Mouse (Mus musculus) adrenal gland, adult 8-10 months (tissue): Measurements from ENCODE around the gene Slco4a1. TPM values are rescaled to one million over a fixed set of nuclear protein-coding genes. Genes with fewer than 3 reads are reported as not detected.

Source experiments
- DNase-seq: peaks from one replicate; pipeline ENCODE4 v3.0.0; 2022
- total RNA-seq, 4 experiments: library from RNA; stranded (reverse); gene quantifications; 2 replicates each; pipeline ENCODE4 v1.2.4; 2022

Slco4a1 gene
- total RNA-seq, 4 experiments from 2014 or later = 0.67 to 0.81 (median 0.73) TPM; not detected in 1

GRCm38 (mm10) chr2:180508455-180509115 lies 52.5 kb downstream of the Slco4a1 start:
- DNase-seq = no peak

DNA sequence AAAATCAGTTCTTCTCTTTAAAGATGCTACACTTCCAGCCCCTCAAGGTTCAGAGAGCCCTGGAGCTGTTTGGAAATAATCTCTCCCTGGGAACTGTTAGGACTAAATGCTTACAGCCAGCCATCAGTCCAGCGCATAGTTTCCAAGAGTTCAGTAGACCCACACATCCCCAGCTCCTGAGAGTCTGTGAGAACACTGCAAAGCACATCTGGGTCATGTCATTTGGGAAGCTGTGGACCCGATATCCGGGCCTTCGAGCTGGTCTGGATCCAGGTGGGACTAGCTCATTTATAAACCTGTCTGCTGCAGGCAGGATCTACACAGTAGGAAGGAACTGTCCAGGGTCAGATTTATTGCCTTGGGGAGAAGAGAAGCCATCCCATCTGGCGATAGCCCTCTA lies 54.8 kb downstream of the Slco4a1 start:
- no peak for DNase-seq

DNA sequence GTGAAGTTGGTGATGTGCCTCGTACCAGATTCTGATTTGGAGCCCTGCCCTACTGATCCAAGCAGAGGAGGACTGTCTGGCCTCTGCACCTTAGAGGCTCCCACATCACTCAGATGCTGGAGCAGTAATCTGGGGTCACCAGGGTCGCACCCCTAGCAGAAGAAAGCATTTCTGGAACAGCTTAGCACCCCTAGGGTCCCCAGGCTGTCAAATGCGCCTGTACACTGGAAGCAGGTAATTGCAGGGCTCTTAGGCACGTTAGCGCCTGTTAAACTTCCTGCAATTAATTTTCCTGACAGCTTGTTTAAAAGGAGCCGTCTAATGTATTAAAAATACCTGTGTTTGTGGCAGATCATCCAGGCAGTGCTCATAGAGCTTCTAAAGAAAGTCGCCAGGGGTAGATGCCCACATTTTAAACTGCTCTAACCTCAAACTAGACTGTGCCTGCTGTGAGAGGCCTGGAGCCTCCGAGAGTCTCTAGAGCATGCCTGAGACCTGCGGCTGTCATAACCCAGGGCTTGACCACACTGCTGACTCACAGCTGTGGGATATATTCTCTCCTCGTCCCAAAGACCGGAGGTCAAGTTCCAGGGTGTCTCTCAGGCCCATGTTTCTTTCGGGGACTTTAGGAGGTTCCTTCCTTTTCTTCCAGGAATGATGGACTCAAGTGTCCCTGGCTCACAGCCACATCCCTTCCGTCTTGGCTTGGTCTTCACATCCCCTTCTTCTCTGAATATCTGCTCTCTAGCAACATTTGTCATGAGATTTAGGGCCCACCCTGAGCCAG lies 56.0 kb downstream of the Slco4a1 start:
- DNase-seq = no peak

GRCm38 (mm10) chr2:180513019-180513418 lies 57.0 kb downstream of the Slco4a1 start:
- no peak for DNase-seq

GRCm38 (mm10) chr2:180513835-180514234 lies 57.8 kb downstream of the Slco4a1 start:
- no peak for DNase-seq

GRCm38 (mm10) chr2:180521437-180522221 lies 65.6 kb downstream of the Slco4a1 start:
- DNase-seq = no peak

- DNase-seq = no peak
These were observed 66.8 kb downstream of the Slco4a1 start for GRCm38 (mm10) chr2:180522825-180523224.

Other genes starting within 250 kb of the Slco4a1 start
- 10 to 100 TPM; 27.7 to 97.1 (median 46.8) TPM for gene Lama5, start 230.4 kb upstream of the Slco4a1 start, total RNA-seq
- 1,000 to 10,000 TPM in 1 of 4 experiments, 100 to 1,000 TPM in 3; 772 to 1,010 (median 917) TPM for gene Rps21, start 198.9 kb upstream of the Slco4a1 start, total RNA-seq
- gene Cables2, start 182.7 kb upstream of the Slco4a1 start, total RNA-seq = 10 to 100 TPM; 13.6 to 17.0 (median 15.1) TPM
- not detected for gene Rbbp8nl, start 166.4 kb upstream of the Slco4a1 start, total RNA-seq
- gene Gata5, start 121.5 kb upstream of the Slco4a1 start, total RNA-seq = under 1 TPM in 2 of 4 experiments, not detected in 2; 0.07 to 0.09 TPM
- not detected for gene Ntsr1, start 43.7 kb downstream of the Slco4a1 start, total RNA-seq
- 10 to 100 TPM; 16.1 to 23.9 (median 20.1) TPM for gene Mrgbp, start 125.1 kb downstream of the Slco4a1 start, total RNA-seq
- gene Ogfr, start 133.0 kb downstream of the Slco4a1 start, total RNA-seq = 10 to 100 TPM; 36.1 to 41.6 (median 40.6) TPM
- under 1 TPM in 3 of 4 experiments, not detected in 1; 0.22 to 0.40 (median 0.35) TPM for gene Col9a3, start 141.5 kb downstream of the Slco4a1 start, total RNA-seq
- not detected for gene Tcfl5, start 186.5 kb downstream of the Slco4a1 start, total RNA-seq